Mouse (Mus musculus): Measurements from ENCODE around the gene Syne2.
A peak's percentile ranks its signal among the peaks of the same experiment; 100 is the strongest.

The Syne2 gene

GRCm38 (mm10) chr12:75829616-75830015, 11.7 kb downstream of the Syne2 start:
- DNase-seq, result no peak

- peak; percentile 49 to 79 for DNase-seq
Measured at GRCm38 (mm10) chr12:75833149-75833959, 15.4 kb downstream of the Syne2 start.

DNA sequence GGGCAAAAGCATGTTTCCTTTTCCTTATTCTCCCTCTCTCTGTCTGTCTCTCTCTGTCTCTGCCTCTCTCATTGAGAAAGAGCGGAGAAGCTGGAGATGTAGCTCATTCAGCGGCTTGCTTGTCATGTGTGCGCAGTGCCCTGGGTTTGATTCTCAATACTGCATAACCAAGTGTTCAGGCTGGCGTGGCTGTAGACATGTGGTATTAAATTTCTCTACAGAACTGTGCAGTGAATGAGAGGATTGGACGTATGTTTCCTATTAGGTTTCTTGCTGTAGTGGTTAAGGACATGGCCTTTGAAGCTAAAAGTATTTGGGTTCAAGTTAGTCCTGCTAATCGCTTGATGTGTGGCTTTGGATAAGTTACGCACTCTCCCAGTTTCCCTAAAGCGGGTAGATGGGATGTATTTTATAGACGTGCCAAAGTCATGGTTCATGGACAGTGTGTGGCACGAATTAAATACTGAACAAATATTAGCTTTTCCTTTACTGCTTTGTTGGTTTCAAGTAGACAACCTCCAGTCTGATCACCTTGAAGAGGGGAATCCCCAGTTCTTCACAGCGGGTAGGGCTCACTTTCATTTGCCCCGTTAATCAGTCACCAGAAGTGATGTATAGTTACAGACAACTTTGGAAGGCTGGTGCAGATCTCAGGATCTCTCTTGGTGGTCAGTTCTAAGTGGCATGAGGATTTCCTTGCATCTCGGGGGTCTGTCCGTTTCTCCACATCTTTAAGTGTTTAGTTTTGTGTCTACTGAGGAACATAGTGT, 16.2 kb downstream of the Syne2 start:
- DNase-seq, result no peak

DNA sequence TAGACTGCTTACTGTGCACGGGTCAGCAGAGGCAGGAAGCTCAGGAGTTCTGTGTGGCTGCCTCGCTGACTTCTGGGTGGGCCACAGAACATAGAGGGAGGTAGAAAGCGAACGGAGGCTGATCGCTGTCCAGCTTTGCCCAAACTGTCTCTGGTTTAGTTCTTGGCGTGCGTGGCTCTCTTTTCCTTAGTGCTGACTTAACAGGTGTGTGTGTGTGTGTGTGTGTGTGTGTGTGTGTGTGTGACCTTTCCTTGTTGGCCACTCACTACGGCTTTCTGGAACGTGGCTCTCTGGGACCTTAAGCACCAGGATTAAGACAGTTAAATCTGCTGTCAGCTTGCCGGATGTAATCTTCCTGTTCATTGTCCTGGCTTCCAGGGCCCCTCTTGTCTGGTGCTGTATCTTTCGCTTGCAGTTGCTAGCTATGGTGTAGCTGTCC, 18.6 kb downstream of the Syne2 start:
- peak in 1 of 2 experiments; percentile 58 for DNase-seq

- DNase-seq, result no peak
Measured at GRCm38 (mm10) chr12:75837462-75837861, 19.5 kb downstream of the Syne2 start.

GRCm38 (mm10) chr12:75839083-75839736, 21.3 kb downstream of the Syne2 start:
- peak; percentile 49 to 80 for DNase-seq

DNA sequence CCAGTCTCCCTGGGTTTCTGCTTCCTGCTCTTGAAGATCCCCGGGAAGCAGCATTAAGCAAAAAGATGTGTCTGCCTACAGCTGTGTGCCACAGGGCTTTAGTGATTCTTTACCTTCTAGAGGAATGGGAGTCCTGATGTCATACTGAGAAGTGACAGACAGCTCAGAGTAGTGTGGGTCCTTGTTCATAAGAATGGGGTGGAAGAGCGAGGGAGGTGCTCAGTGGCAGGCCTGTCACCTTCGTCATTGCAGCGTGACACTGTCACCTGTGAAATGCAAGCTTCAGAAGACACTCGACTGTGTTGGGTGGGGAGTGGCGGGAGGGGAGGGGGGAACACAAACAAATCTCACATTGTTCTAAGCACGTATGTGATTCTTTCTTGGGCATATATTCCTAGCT, 23.2 kb downstream of the Syne2 start:
- DNase-seq, result no peak

DNA sequence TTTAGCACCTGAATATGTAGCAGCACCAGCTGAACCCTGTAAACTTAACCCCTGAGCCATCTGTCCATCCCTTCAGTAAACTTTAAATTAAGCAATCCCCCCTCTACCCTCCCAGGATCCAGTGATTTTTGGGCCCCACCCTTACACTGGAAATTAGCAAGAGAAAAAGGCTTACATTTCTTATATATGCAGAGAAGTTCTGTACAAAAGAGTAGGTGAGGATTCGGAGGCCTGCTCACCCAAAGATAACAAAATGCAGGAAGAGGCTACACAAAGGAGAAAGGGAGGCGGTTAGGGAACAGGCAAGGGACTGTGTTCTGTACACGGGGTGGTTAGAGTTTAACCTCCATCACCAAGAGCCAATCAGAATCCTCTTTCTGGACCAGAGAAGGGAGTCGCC, 26.4 kb downstream of the Syne2 start:
- DNase-seq, result no peak

- no peak for DNase-seq
Measured at GRCm38 (mm10) chr12:75845070-75845469, 27.1 kb downstream of the Syne2 start.

- DNase-seq, result peak; percentile 93 to 95
Measured at GRCm38 (mm10) chr12:75846513-75846912, 28.6 kb downstream of the Syne2 start.

- DNase-seq, result no peak
Measured at GRCm38 (mm10) chr12:75850205-75850604, 32.3 kb downstream of the Syne2 start.

DNA sequence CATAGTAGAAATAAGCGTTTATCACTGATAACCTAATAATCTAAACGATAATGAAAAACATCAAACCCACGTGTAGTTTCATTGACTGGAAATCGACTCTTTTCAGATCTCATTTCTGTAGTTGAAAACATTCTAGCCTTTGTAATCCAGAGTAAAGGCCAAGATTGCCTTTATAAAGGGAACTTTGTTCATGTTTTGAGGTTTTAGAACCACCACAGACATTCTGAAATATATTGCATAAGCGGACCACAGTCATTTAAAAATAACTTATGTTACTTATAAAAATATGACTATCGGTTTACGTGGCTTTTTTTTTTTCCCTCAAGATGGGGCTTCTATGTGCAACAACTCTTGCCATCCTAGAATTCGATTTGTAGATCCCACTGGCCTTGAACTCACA, 33.5 kb downstream of the Syne2 start:
- DNase-seq, result no peak

DNA sequence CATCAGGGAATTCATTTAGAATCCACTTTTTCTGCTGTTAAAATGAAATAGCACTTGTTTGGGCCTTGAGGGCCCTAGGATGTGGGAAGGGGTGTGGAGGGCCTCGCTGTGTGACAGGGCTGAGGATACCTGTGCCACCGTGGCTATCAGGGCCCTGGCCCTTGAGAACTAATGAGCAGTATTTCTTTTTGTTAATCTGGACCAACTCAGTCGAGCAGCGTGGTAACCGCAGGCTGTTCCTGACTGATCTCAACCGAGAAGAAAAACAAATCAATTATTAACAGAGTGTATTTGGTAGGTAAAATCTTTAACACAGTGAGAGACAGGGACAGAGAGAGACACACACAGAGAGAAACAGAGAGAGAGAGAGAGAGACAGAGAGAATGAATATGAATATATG, 34.5 kb downstream of the Syne2 start:
- peak; percentile 71 to 76 for DNase-seq

DNA sequence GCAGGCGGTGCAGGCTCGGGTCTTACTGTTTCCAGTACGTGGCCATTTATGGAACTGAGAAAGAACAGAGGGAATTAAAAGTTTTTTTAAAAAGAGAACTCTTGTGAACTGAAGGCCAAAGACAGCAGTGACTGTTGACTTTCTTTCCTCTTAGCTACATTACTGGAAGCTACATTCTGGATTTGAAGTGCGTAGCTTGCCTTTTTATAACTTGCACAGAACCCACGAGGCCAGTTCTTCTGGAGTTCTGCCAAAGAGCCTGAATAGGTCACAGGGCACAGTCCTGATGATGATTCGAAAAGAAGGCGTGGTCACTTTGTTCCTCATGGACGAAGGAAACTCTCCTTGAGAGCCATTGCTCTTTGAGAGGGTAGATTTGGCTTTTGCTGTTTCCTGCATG, 35.6 kb downstream of the Syne2 start:
- DNase-seq, result peak; percentile 86 to 88

DNA sequence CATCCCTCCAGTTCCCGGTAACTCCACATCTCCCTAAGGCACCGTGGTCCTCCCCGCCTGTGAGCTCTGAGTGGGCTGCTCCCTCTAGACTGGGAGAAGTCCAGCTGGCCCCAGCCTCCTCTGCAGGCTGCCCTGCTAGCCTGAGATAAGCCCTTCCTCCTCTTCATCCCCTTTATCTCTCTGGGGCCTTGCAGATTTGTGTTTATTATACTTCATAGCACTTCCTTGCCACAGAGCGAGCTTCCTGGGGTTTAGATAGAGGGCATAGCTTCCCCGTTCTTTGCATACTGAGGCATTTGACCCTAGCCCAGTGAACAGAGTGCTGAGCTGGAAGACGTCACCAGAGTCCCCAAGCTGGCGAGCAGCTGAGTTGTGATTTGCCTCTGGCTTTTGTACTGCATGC, 37.1 kb downstream of the Syne2 start:
- no peak for DNase-seq

GRCm38 (mm10) chr12:75855621-75856020, 37.7 kb downstream of the Syne2 start:
- DNase-seq, result peak in 1 of 2 experiments; percentile 76

GRCm38 (mm10) chr12:75856096-75856868, 38.3 kb downstream of the Syne2 start:
- DNase-seq, result peak; percentile 44 to 62

- DNase-seq, result no peak
Measured at GRCm38 (mm10) chr12:75859936-75860335, 42.0 kb downstream of the Syne2 start.

- no peak for DNase-seq
Measured at GRCm38 (mm10) chr12:75860843-75861242, 42.9 kb downstream of the Syne2 start.

DNA sequence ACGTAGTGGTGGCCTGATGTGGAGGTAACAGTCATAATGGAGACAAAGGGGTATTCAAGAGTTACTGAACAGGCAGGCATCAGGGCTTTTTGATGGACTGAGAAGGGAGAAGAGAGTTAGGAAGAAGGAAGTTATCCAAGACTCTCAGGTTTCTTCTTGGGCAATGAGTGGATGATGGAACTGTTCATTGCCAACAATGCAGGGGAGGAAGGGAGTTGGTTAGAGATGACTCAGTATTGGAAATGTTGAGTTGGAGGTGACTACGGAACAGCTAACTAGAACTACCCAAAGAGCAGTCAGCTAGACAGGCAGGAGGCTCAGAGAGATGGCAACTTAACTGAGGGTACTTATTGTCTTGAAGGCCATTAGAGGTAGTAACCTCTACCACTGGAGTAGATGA, 47.2 kb downstream of the Syne2 start:
- DNase-seq, result no peak

DNA sequence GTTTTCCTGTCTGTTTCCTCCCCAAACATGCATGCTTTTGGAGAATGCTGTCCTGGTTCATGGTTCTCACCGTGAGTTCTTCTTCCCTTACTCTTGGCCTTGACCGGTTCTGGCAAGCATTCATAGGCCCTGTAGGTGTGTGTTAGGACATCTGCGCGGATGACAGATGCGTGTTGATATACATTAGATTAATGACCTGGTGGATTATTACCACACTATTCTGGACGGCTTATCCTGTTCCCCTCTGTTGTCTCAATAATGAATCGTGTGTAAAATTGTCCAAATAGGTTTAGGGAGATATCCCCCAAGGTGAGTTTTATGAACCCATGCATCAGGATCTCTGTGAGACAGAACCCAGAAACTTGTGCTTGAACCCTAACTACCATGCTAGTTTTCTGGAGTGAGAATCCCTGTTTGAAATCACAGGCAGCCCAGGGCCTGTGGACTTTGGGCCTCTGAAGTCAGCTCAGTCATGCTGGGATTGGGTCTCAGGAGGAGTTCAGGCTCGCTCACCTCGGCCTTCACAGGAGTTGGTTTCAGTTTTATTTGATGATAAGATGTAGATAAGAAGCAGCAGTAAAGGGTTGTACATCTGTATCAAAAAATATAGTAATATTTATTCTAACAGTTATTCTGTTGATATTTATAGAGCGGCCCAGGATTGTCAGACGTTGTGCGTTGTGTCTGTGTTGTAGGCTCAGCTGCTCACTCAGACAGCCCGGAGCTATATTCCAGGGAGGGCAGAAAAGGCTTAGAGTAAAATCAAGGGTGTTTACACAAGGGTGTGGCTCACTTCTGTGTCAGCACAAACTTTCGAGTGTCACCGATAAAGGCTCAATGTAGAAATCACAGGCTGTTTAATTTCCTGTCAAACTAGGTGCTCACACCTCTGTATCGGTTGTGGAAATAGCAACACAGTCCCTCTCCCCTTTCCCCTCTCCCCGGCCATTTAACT, 48.8 kb downstream of the Syne2 start:
- peak in 1 of 2 experiments; percentile 46 for DNase-seq
